Mouse (Mus musculus) c-Kit-positive CD71-positive TER-119-negative erythroid progenitor cells, embryonic 14.5 days (primary cell): ENCODE measurements around the gene Ibtk.
"Not testable (repeated sequence)": the region's sequence is repeated elsewhere in the genome, so short reads cannot be mapped to it uniquely, and the experiment has no call there.

Experiments used
- DNase-seq: peaks from one replicate; pipeline ENCODE4 v3.0.0-alpha.2; 2013; ENCODE audit warnings: low read depth

Gene Ibtk

GRCm38 (mm10) chr9:85749142-85749921 lies at the start of gene Ibtk:
Ibtk (minus strand) TSS chr9:85749334.
- peak; percentile 86 for DNase-seq

- not testable (repeated sequence) for DNase-seq
Measured at GRCm38 (mm10) chr9:85791521-85791920, 42.4 kb upstream of the Ibtk start.

- DNase-seq = no peak
Measured at GRCm38 (mm10) chr9:85780249-85780648, 31.1 kb upstream of the Ibtk start.

- DNase-seq = no peak
Measured at GRCm38 (mm10) chr9:85779458-85779857, 30.3 kb upstream of the Ibtk start.

- DNase-seq = no peak
Measured at GRCm38 (mm10) chr9:85777544-85777943, 28.4 kb upstream of the Ibtk start.

GRCm38 (mm10) chr9:85772280-85772679 lies 23.1 kb upstream of the Ibtk start:
- no peak for DNase-seq

- DNase-seq = no peak
Measured at GRCm38 (mm10) chr9:85771454-85771853, 22.3 kb upstream of the Ibtk start.

- no peak for DNase-seq
Measured at GRCm38 (mm10) chr9:85770369-85770768, 21.2 kb upstream of the Ibtk start.

- DNase-seq = no peak
Measured at GRCm38 (mm10) chr9:85769057-85769789, 20.1 kb upstream of the Ibtk start.

- DNase-seq = no peak
Measured at GRCm38 (mm10) chr9:85767255-85767654, 18.1 kb upstream of the Ibtk start.

GRCm38 (mm10) chr9:85762476-85762875 lies 13.3 kb upstream of the Ibtk start:
- no peak for DNase-seq

GRCm38 (mm10) chr9:85750797-85751196 lies 1.7 kb upstream of the Ibtk start:
- DNase-seq = peak; percentile 23

- DNase-seq = peak; percentile 54
Measured at GRCm38 (mm10) chr9:85749922-85750509, 882 bp upstream of the Ibtk start.

GRCm38 (mm10) chr9:85748204-85749141 lies 661 bp downstream of the Ibtk start:
- peak; percentile 72 for DNase-seq

GRCm38 (mm10) chr9:85745566-85745965 lies 3.6 kb downstream of the Ibtk start:
- DNase-seq = no peak

- no peak for DNase-seq
Measured at GRCm38 (mm10) chr9:85743358-85743757, 5.8 kb downstream of the Ibtk start.

GRCm38 (mm10) chr9:85742107-85742506 lies 7.0 kb downstream of the Ibtk start:
- DNase-seq = no peak

GRCm38 (mm10) chr9:85739279-85739678 lies 9.9 kb downstream of the Ibtk start:
- DNase-seq = no peak

GRCm38 (mm10) chr9:85734821-85735220 lies 14.3 kb downstream of the Ibtk start:
- no peak for DNase-seq

- DNase-seq = no peak
Measured at GRCm38 (mm10) chr9:85724078-85724477, 25.1 kb downstream of the Ibtk start.

- no peak for DNase-seq
Measured at GRCm38 (mm10) chr9:85717336-85717735, 31.8 kb downstream of the Ibtk start.

GRCm38 (mm10) chr9:85707302-85707701 lies 41.8 kb downstream of the Ibtk start:
- DNase-seq = no peak
